Mouse (Mus musculus) liver, postnatal 0 days (tissue): ENCODE measurements at regions not wholly inside any gene's neighbourhood (a gene's known extent, or its start where the extent isn't known, plus 50 kb on each side); places are given as distances from the start of the nearest gene placed in this dataset.
"Not testable (repeated sequence)": the region's sequence is repeated elsewhere in the genome, so short reads cannot be mapped to it uniquely, and the experiment has no call there.

Source experiments
- ATAC-seq: fragments of 200-750 bp; cut with Nextera tagmentation; 2 replicates; pipeline ENCODE4 v1.8.0; 2017; ENCODE audit warnings: mild to moderate bottlenecking, moderate library complexity
- DNase-seq: peaks from one replicate; pipeline ENCODE4 v3.0.0-alpha.2; 2016
- H3K27ac ChIP-seq: fragments of 300-500 bp; sonication (generic); 2 replicates; pipeline ENCODE4 v1.5.1; 2014; ENCODE audit warnings: antibody characterized with exemption, moderate library complexity, mild to moderate bottlenecking, low read depth
- H3K27me3 ChIP-seq: fragments of 300-500 bp; sonication (generic); 2 replicates; pipeline ENCODE4 v1.6.1; 2014; ENCODE audit warnings: low read length, control low read depth, mixed read lengths; ENCODE audit not compliant: insufficient read depth
- H3K36me3 ChIP-seq: fragments of 300-500 bp; sonication (generic); replicated peaks from 2 replicates; pipeline ENCODE4 v1.6.1; 2014; ENCODE audit warnings: mild to moderate bottlenecking, control low read depth, low read length, moderate library complexity, mixed read lengths; ENCODE audit not compliant: insufficient read depth
- H3K4me1 ChIP-seq: fragments of 300-500 bp; sonication (generic); 2 replicates; pipeline ENCODE4 v1.6.1; 2014; ENCODE audit warnings: antibody characterized with exemption, mild to moderate bottlenecking, control low read depth; ENCODE audit not compliant: insufficient read depth
- H3K4me2 ChIP-seq: fragments of 300-500 bp; sonication (generic); 2 replicates; pipeline ENCODE4 v1.6.1; 2014; ENCODE audit warnings: low read depth, mild to moderate bottlenecking, low read length, moderate library complexity, mixed read lengths
- H3K4me3 ChIP-seq: fragments of 300-500 bp; sonication (generic); 2 replicates; pipeline ENCODE4 v1.5.1; 2014; ENCODE audit warnings: low read depth, low read length
- H3K9ac ChIP-seq: fragments of 300-500 bp; sonication (generic); replicated peaks from 2 replicates; pipeline ENCODE4 v1.6.1; 2014; ENCODE audit warnings: mild to moderate bottlenecking, moderate library complexity
- H3K9me3 ChIP-seq: fragments of 300-500 bp; sonication (generic); 2 replicates; pipeline ENCODE4 v1.6.1; 2016; ENCODE audit warnings: mild to moderate bottlenecking, control low read depth, low read length, mixed read lengths
- CTCF ChIP-seq: sonication (generic); IDR thresholded peaks from 2 replicates; pipeline ENCODE4 v1.5.1; 2016; ENCODE audit warnings: antibody characterized with exemption, low read depth
- EP300 ChIP-seq: IDR thresholded peaks from 2 replicates; pipeline ENCODE4 v1.6.1; 2016; ENCODE audit warnings: antibody characterized with exemption, low read depth, mild to moderate bottlenecking
- WGBS: fragments of 180-500 bp; shearing (Covaris S2); extraction: QIAGEN DNeasy Blood & Tissue Kit; methylation state at CpG from one replicate; pipeline ENCODE4 v1.1.7; 2014; ENCODE audit not compliant: insufficient replicate concordance; 5-methylcytosine and 5-hydroxymethylcytosine counted together

DNA sequence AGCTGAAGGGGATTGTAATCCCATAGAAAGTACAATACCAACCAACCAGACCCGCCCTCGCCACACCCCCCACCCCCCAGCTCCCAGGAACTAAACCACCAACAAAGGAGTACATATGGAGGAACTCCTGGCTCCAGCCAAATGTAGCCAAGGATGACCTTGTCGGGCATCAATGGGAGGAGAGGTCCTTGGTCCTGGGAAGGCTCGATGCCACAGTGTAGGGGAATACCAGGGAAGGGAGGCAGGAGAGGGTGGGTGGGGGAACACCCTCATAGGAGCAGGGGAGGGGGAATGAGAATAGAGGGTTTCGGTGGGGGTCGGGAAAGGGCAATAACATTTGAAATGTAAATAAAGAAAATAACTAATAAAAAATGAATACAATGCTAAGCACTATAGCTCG, 429.1 kb downstream of the Fign start:
- Histone ChIP-seq H3K4me2 (no peak overlapping the region), H3K27me3 (no peaks in the 10 kb centered on the region), H3K4me3 (no peak overlapping the region), H3K9me3 (no peaks in the 10 kb centered on the region), H3K36me3 (no peaks in the 10 kb centered on the region), H3K27ac (no peak overlapping the region), H3K9ac (no peak overlapping the region), H3K4me1 (no peaks in the 10 kb centered on the region)
- 70% methylated on average over 7 of the region's 7 CpGs for WGBS
- ATAC-seq (no peak), DNase-seq (no peak)
- TF ChIP-seq EP300: no peak
- no peak for TF ChIP-seq CTCF

DNA sequence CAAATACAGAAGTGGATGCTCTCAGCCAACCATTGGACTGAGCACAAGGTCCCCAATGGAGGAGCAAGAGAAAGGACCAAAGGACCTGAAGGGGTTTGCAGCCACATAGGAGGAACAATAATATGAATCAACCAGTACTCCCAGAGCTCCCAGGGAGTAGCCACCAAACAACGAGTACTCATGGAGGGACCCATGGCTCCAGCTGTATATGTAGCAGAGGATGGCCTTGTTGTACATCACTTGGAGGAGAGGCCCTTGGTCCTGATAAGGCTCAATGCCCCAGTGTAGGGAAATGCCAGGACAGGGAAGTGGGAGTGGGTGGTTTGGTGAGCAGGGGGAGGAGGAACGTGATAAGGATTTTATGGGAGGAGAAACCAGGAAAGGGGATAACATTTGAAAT, 437.9 kb downstream of the Fign start:
- not testable (repeated sequence) for H3K4me2 ChIP-seq, H3K4me3 ChIP-seq, H3K27ac ChIP-seq, H3K36me3 ChIP-seq, DNase-seq, H3K27me3 ChIP-seq, ATAC-seq, H3K4me1 ChIP-seq, H3K9ac ChIP-seq, H3K9me3 ChIP-seq
- WGBS: 67% methylated on average over 2 of the region's 2 CpGs
